Comparison of ENCODE assay signal across 8 mouse cellular contexts in the genomic region with DNA sequence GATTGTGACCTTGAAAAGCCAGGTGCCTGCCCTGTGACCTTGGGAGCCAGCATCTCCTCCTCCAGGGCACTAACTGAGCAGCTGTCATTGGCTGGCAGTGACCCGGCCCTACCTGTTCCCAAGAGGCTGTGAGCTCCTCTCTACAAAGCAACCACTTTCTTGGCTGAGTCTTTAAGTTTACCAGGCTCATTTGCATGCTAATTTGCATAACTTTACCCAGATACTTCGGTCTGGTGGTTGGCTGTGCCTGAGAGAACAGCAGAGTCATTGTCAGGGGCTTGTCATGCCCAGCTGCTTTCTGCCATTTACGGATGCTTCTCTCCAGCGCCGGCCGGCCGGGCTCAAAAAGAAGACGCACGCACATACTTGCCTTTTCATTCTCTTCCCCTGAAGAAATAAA. TPM values are rescaled to one million over a fixed set of nuclear protein-coding genes. Genes with fewer than 3 reads are reported as not detected.
A peak's percentile ranks its signal among the peaks of the same experiment; 100 is the strongest.
DNase-seq lines count a peak whose midpoint lies in the region; ATAC-seq and TF ChIP-seq lines count a peak whose summit lies in the region.

No protein-coding gene starts in this region.

- H3K4me3 ChIP-seq in left cerebral cortex, adult 2 months: no peak overlapping the region
- H3K4me3 ChIP-seq in hindbrain, embryonic 11.5 days (ENCODE audit: low read depth, low read length): no peak overlapping the region
- H3K4me3 ChIP-seq in midbrain, embryonic 14.5 days (replicated peaks; ENCODE audit: low read depth, low read length): no peak overlapping the region
- no peak overlapping the region for H3K4me3 ChIP-seq in kidney, adult 2 months (ENCODE audit: insufficient read depth, low read depth, low read length)

- TF ChIP-seq POLR2A in kidney, adult 2 months (IDR thresholded peaks at IDR 0.05; ENCODE audit: low read depth, low read length): no peak

- H3K9ac ChIP-seq in hindbrain, embryonic 11.5 days (ENCODE audit: low read depth, low read length): no peak overlapping the region
- H3K9ac ChIP-seq in midbrain, embryonic 14.5 days (replicated peaks; ENCODE audit: low read length): no peak overlapping the region

- H3K27me3 ChIP-seq in hindbrain, embryonic 11.5 days (ENCODE audit: control insufficient read depth, insufficient read depth, low read length): no peaks in the 10 kb centered on the region
- H3K27me3 ChIP-seq in midbrain, embryonic 14.5 days (ENCODE audit: control insufficient read depth, insufficient read depth, low read length): no peaks in the 10 kb centered on the region
- no peaks in the 10 kb centered on the region for H3K27me3 ChIP-seq in kidney, adult 2 months (replicated peaks; ENCODE audit: control insufficient read depth, insufficient read depth, low read length)

- H3K4me1 ChIP-seq in hindbrain, embryonic 11.5 days (replicated peaks; ENCODE audit: control insufficient read depth, insufficient read depth, low read length): peaks cover 8% of the 10 kb centered on the region
- H3K4me1 ChIP-seq in midbrain, embryonic 14.5 days (ENCODE audit: control insufficient read depth, insufficient read depth, low read length): peaks cover 43% of the 10 kb centered on the region
- H3K4me1 ChIP-seq in kidney, adult 2 months (ENCODE audit: control insufficient read depth, insufficient read depth, low read length): no peaks in the 10 kb centered on the region

- H3K27ac ChIP-seq in left cerebral cortex, adult 2 months: peak overlapping the region; percentile 40
- H3K27ac ChIP-seq in hindbrain, embryonic 11.5 days (ENCODE audit: low read depth, low read length): peak overlapping the region; percentile 74; the same call in 1 of the 2 replicates
- peak overlapping the region; percentile 66 for H3K27ac ChIP-seq in midbrain, embryonic 14.5 days (replicated peaks; ENCODE audit: low read depth, low read length)
- no peak overlapping the region for H3K27ac ChIP-seq in kidney, adult 2 months (ENCODE audit: insufficient read depth, low read depth, low read length)

- 14% methylated on average over 9 of the region's 9 CpGs for WGBS in hindbrain, embryonic 11.5 days
- 8% methylated on average over 9 of the region's 9 CpGs for WGBS in midbrain, embryonic 14.5 days
- 43% methylated on average over 9 of the region's 9 CpGs for WGBS in kidney, adult 2 months

- H3K36me3 ChIP-seq in hindbrain, embryonic 11.5 days (ENCODE audit: control insufficient read depth, insufficient read depth, low read length): no peaks in the 10 kb centered on the region
- peaks cover 15% of the 10 kb centered on the region; the same call in 1 of the 2 replicates for H3K36me3 ChIP-seq in midbrain, embryonic 14.5 days (ENCODE audit: control insufficient read depth, insufficient read depth, low read length)
- no peaks in the 10 kb centered on the region for H3K36me3 ChIP-seq in kidney, adult 2 months (ENCODE audit: control insufficient read depth, insufficient read depth, low read length)

- DNase-seq in left cerebral cortex, adult 2 months (ENCODE audit: extremely low spot score in 1 of 2, low spot score in 2 of 2): peak in 1 of 2 experiments; percentile 38
- no peak for DNase-seq in left cerebral cortex, adult 11 months (ENCODE audit: low spot score)
- DNase-seq in ZHBTc4 (ENCODE audit: low read depth, low spot score): peak; percentile 88
- peak; percentile 69 for DNase-seq in hindbrain, embryonic 11.5 days (ENCODE audit: low spot score)
- DNase-seq in midbrain, embryonic 14.5 days: peak; percentile 80
- DNase-seq in kidney, adult 2 months: no peak
- DNase-seq in thymus, postnatal 36 days: no peak
- no peak for DNase-seq in heart, postnatal 36 days

- no peak overlapping the region for H3K4me2 ChIP-seq in hindbrain, embryonic 11.5 days (replicated peaks; ENCODE audit: low read depth, low read length)
- H3K4me2 ChIP-seq in midbrain, embryonic 14.5 days (ENCODE audit: low read length): peak overlapping the region; percentile 38

- intact Hi-C loops in left cerebral cortex, adult 2 months (cut with DNase I): loop anchor here (5.0 kb wide), 2 partner anchors 34 to 54 kb away; a partner anchor contains a TSS
- intact Hi-C loops in heart, postnatal 36 days (cut with DNase I): no loop called here

- no peak for TF ChIP-seq CTCF in left cerebral cortex, adult 2 months (IDR thresholded peaks at IDR 0.05)
- TF ChIP-seq CTCF in kidney, adult 2 months (conservative IDR thresholded peaks at IDR 0.05; ENCODE audit: insufficient read depth, insufficient read length, low read depth, low read length): no peak

- no peaks in the 10 kb centered on the region for H3K9me3 ChIP-seq in hindbrain, embryonic 11.5 days (ENCODE audit: control insufficient read depth, low read length)
- H3K9me3 ChIP-seq in midbrain, embryonic 14.5 days (ENCODE audit: control insufficient read depth, low read length): no peaks in the 10 kb centered on the region

- ATAC-seq in hindbrain, embryonic 11.5 days (ENCODE audit: low FRiP score): peak; percentile 86
- peak; percentile 73 for ATAC-seq in midbrain, embryonic 14.5 days (ENCODE audit: low FRiP score, low TSS enrichment)

RNA-seq across cellular contexts. Expression of a gene that starts 35.1 kb away (rescaled TPM):
- 100 to 1,000 TPM; 605 to 610 TPM for total RNA-seq in left cerebral cortex, adult 2 months (2021)
- polyA plus RNA-seq in hindbrain, embryonic 11.5 days (2014; fragmentation: Nextera tagmentation; extraction: Ambion mirVana): 24.1 and 24.2 TPM in 2 replicates
- polyA plus RNA-seq in midbrain, embryonic 14.5 days (2014; fragmentation: Nextera tagmentation; extraction: Ambion mirVana): 64.2 and 93.4 TPM in 2 replicates
- polyA plus RNA-seq in kidney, adult 2 months (2012; rRNA removed): 2.7 and 3.8 TPM in 2 replicates
- 1 to 10 TPM; 1.1 to 1.4 TPM for total RNA-seq in heart, postnatal 36 days (2021)

RNA-seq across cellular contexts. Expression of a gene that starts 55.2 kb away (rescaled TPM):
- 10 to 100 TPM; 17.6 to 20.5 TPM for total RNA-seq in left cerebral cortex, adult 2 months (2021)
- polyA plus RNA-seq in hindbrain, embryonic 11.5 days (2014; fragmentation: Nextera tagmentation; extraction: Ambion mirVana): 55.0 and 59.4 TPM in 2 replicates
- polyA plus RNA-seq in midbrain, embryonic 14.5 days (2014; fragmentation: Nextera tagmentation; extraction: Ambion mirVana): 49.0 and 55.4 TPM in 2 replicates
- 35.4 and 44.4 TPM in 2 replicates for polyA plus RNA-seq in kidney, adult 2 months (2012; rRNA removed)
- total RNA-seq in heart, postnatal 36 days (2021): 10 to 100 TPM; 16.0 to 16.6 TPM

Comparison
In these comparisons a context has a peak if more than half of its experiments do, and no peak if none do; other contexts are left out.
1. DNase-seq: peak in ZHBTc4 (single experiment), hindbrain, embryonic 11.5 days (single experiment) and midbrain, embryonic 14.5 days (single experiment); none in left cerebral cortex, adult 11 months (single experiment), kidney, adult 2 months (single experiment), thymus, postnatal 36 days (0 of 2) and heart, postnatal 36 days (0 of 2).